Mouse (Mus musculus) megakaryocyte, embryonic 14.5 days (primary cell): ENCODE measurements around the gene Ccnt1. TPM values are rescaled to one million over a fixed set of nuclear protein-coding genes. Genes with fewer than 3 reads are reported as not detected.

Experiments used
- H3K27me3 ChIP-seq: replicated peaks from 2 replicates; pipeline ENCODE3; 2012; ENCODE audit warnings: inconsistent platforms
- H3K36me3 ChIP-seq: replicated peaks from 2 replicates; pipeline ENCODE3; 2012; ENCODE audit warnings: low read length, inconsistent platforms, mixed read lengths
- H3K4me1 ChIP-seq: 2 replicates; pipeline ENCODE4 v1.6.1; 2012; ENCODE audit warnings: inconsistent platforms
- H3K4me3 ChIP-seq: replicated peaks from 2 replicates; pipeline ENCODE3; 2012; ENCODE audit warnings: moderate library complexity, mild to moderate bottlenecking, inconsistent platforms
- H3K9me3 ChIP-seq: 2 replicates; pipeline ENCODE4 v1.6.1; 2012; ENCODE audit warnings: inconsistent platforms
- FLI1 ChIP-seq: IDR thresholded peaks from 2 replicates; pipeline ENCODE4 v1.6.1; 2012; ENCODE audit warnings: low read length, inconsistent platforms, mixed read lengths
- GATA1 ChIP-seq: IDR thresholded peaks from 3 replicates; pipeline ENCODE4 v1.6.1; 2012; ENCODE audit warnings: mixed read lengths, low read length, inconsistent platforms, borderline replicate concordance
- polyA plus RNA-seq: library from polyadenylated mRNA; stranded (reverse); fragments of >175 nt; gene quantifications from 2 replicates; pipeline ENCODE4 v1.2.3, GENCODE M21; 2012; ENCODE audit warnings: low replicate concordance; ENCODE audit not compliant: insufficient read depth

Ccnt1 gene
- polyA plus RNA-seq, 1 experiment = 5.1 TPM

GRCm38 (mm10) chr15:98512799-98513321 is 57.9 kb downstream of the Ccnt1 start:
- Histone ChIP-seq H3K4me3 (peak overlapping the region; percentile 47), H3K36me3 (peaks cover 8% of the 10 kb centered on the region), H3K27me3 (peaks cover 32% of the 10 kb centered on the region), H3K4me1 (peaks cover 52% of the 10 kb centered on the region), H3K9me3 (peaks cover 20% of the 10 kb centered on the region)
- TF ChIP-seq GATA1 = no peak
- TF ChIP-seq FLI1 = no peak

- TF ChIP-seq FLI1 (no peak), GATA1 (no peak)
- Histone ChIP-seq H3K4me3 (no peak overlapping the region), H3K36me3 (peaks cover 2% of the 10 kb centered on the region), H3K27me3 (peaks cover 35% of the 10 kb centered on the region), H3K4me1 (peaks cover 49% of the 10 kb centered on the region), H3K9me3 (peaks cover 20% of the 10 kb centered on the region)
Observed at GRCm38 (mm10) chr15:98512232-98512631, 58.5 kb downstream of the Ccnt1 start.

GRCm38 (mm10) chr15:98511386-98511928 is 59.3 kb downstream of the Ccnt1 start:
- Histone ChIP-seq H3K4me3 (peak overlapping the region; percentile 4), H3K27me3 (peaks cover 35% of the 10 kb centered on the region), H3K9me3 (peaks cover 20% of the 10 kb centered on the region), H3K4me1 (peaks cover 47% of the 10 kb centered on the region), H3K36me3 (no peaks in the 10 kb centered on the region)
- TF ChIP-seq FLI1 (no peak), GATA1 (no peak)

- H3K4me1 ChIP-seq = peaks cover 52% of the 10 kb centered on the region
- TF ChIP-seq GATA1 (no peak), FLI1 (no peak)
- peaks cover 17% of the 10 kb centered on the region for H3K9me3 ChIP-seq
- H3K27me3 ChIP-seq = peaks cover 34% of the 10 kb centered on the region
- no peaks in the 10 kb centered on the region for H3K36me3 ChIP-seq
- H3K4me3 ChIP-seq = peak overlapping the region; percentile 88
Observed at GRCm38 (mm10) chr15:98510438-98511385, 60.0 kb downstream of the Ccnt1 start.

GRCm38 (mm10) chr15:98509387-98509786 is 61.3 kb downstream of the Ccnt1 start:
- TF ChIP-seq GATA1 (no peak), FLI1 (no peak)
- Histone ChIP-seq H3K4me3 (no peak overlapping the region), H3K4me1 (peaks cover 53% of the 10 kb centered on the region), H3K27me3 (peaks cover 33% of the 10 kb centered on the region), H3K36me3 (no peaks in the 10 kb centered on the region), H3K9me3 (0 out of 2 replicates have a peak, but pooled peaks cover 4% of the 10 kb centered on the region)

- Histone ChIP-seq H3K9me3 (0 out of 2 replicates have a peak, but pooled peaks cover 4% of the 10 kb centered on the region), H3K27me3 (peaks cover 36% of the 10 kb centered on the region), H3K4me1 (peaks cover 37% of the 10 kb centered on the region), H3K36me3 (no peaks in the 10 kb centered on the region), H3K4me3 (no peak overlapping the region)
- TF ChIP-seq FLI1 (no peak), GATA1 (no peak)
Observed at GRCm38 (mm10) chr15:98507321-98507720, 63.4 kb downstream of the Ccnt1 start.

GRCm38 (mm10) chr15:98506253-98506957 is 64.3 kb downstream of the Ccnt1 start:
- Histone ChIP-seq H3K4me1 (peaks cover 36% of the 10 kb centered on the region), H3K36me3 (no peaks in the 10 kb centered on the region), H3K27me3 (peaks cover 39% of the 10 kb centered on the region), H3K4me3 (no peak overlapping the region), H3K9me3 (0 out of 2 replicates have a peak, but pooled peaks cover 4% of the 10 kb centered on the region)
- no peak for TF ChIP-seq GATA1
- TF ChIP-seq FLI1 = no peak

GRCm38 (mm10) chr15:98504514-98504913 is 66.2 kb downstream of the Ccnt1 start:
- 0 out of 2 replicates have a peak, but pooled peaks cover 4% of the 10 kb centered on the region for H3K9me3 ChIP-seq
- TF ChIP-seq FLI1 = no peak
- no peak for TF ChIP-seq GATA1
- peaks cover 28% of the 10 kb centered on the region for H3K4me1 ChIP-seq
- peaks cover 48% of the 10 kb centered on the region for H3K27me3 ChIP-seq
- H3K36me3 ChIP-seq = no peaks in the 10 kb centered on the region
- H3K4me3 ChIP-seq = peak overlapping the region; percentile 23

GRCm38 (mm10) chr15:98503317-98503716 is 67.4 kb downstream of the Ccnt1 start:
- Histone ChIP-seq H3K36me3 (no peaks in the 10 kb centered on the region), H3K27me3 (peaks cover 52% of the 10 kb centered on the region)

GRCm38 (mm10) chr15:98497631-98498030 is 73.1 kb downstream of the Ccnt1 start:
- peaks cover 14% of the 10 kb centered on the region for H3K9me3 ChIP-seq
- no peaks in the 10 kb centered on the region for H3K36me3 ChIP-seq
- TF ChIP-seq GATA1 (no peak), FLI1 (no peak)
- no peaks in the 10 kb centered on the region; the same call in 1 of the 2 replicates for H3K4me1 ChIP-seq
- no peak overlapping the region for H3K4me3 ChIP-seq
- H3K27me3 ChIP-seq = peaks cover 47% of the 10 kb centered on the region

More at GRCm38 (mm10) chr15:98503317-98503716, 67.4 kb downstream of the Ccnt1 start:
- no peak for TF ChIP-seq GATA1
- no peak for TF ChIP-seq FLI1
- Histone ChIP-seq H3K4me1 (peaks cover 27% of the 10 kb centered on the region), H3K4me3 (no peak overlapping the region), H3K9me3 (no peaks in the 10 kb centered on the region)
